Mouse (Mus musculus) cortical plate, adult 2 months (tissue): ENCODE data around the gene Cutc.

Experiments used
- CTCF ChIP-seq: fragments of 200-500 bp; IDR thresholded peaks from 2 replicates; pipeline ENCODE4 v1.5.1; 2011; ENCODE audit warnings: mild to moderate bottlenecking, control low read depth, low read length; ENCODE audit not compliant: insufficient read depth; ENCODE audit errors: extremely low read depth
- POLR2A ChIP-seq: fragments of 200-500 bp; IDR thresholded peaks from 2 replicates; pipeline ENCODE4 v1.6.1; 2011; ENCODE audit warnings: mild to moderate bottlenecking, low read length, control low read depth; ENCODE audit not compliant: insufficient read depth; ENCODE audit errors: extremely low read depth

- TF ChIP-seq CTCF (no peak), POLR2A (no peak)
These were observed 40.8 kb upstream of the Cutc start for GRCm38 (mm10) chr19:43711971-43712370.
